Mouse (Mus musculus) cerebellum, postnatal 10 days (tissue): ENCODE results near the gene Dse.

Experiments used
- DNase-seq, 2 experiments: peaks; one replicate each; pipeline ENCODE4 v3.0.0; 2021; ENCODE audit warnings: mixed read lengths in 2 of 2

Gene Dse

GRCm38 (mm10) chr10:34198574-34198973, 8.9 kb downstream of the Dse start:
- no peak for DNase-seq

DNA sequence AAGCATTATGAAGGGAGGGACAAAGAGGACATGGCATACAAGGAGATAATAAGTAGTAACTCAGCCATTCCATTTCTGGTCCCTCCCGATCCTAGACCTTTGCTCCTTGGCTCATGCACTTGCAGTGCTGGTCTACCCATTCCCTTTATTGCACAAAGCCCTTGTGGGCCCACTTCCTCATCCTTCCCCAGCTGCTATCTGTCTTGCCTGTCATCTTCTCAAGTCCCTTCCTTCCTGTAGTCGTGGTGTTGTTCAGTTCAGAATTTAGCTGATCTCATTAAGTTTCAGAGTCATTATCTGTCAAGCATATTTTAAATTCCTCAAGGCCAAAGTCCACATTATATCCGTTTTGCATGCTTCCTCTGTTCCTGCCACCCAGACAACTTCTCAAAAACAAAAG, 9.5 kb downstream of the Dse start:
- DNase-seq = no peak

GRCm38 (mm10) chr10:34197269-34197668, 10.2 kb downstream of the Dse start:
- no peak for DNase-seq

GRCm38 (mm10) chr10:34194957-34195356, 12.6 kb downstream of the Dse start:
- no peak for DNase-seq

DNA sequence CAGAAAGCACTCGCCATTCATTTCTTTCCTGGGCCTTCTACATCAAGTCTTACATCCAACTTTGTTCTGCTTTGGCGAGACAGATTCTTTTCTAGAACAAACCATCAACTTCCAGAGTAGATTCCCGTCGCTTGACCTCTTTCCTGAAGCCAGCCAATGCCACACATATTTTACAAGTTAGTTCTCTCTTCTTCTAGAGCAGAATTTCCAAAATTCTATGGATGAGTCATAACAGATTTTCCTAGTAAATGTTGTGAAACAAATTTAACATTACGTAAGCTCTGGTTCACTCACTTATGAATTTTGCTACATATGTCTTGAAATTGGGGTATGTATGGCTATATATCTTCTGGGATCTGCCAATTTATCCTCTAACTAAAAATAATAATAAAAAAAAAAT, 13.0 kb downstream of the Dse start:
- no peak for DNase-seq

- DNase-seq = no peak
Observed at GRCm38 (mm10) chr10:34186571-34187260, 20.8 kb downstream of the Dse start.

- DNase-seq = no peak
Observed at GRCm38 (mm10) chr10:34185556-34185955, 22.0 kb downstream of the Dse start.

- DNase-seq = no peak
Observed at GRCm38 (mm10) chr10:34184956-34185355, 22.6 kb downstream of the Dse start.

- DNase-seq = peak; percentile 8 to 20
Observed at GRCm38 (mm10) chr10:34183731-34184130, 23.8 kb downstream of the Dse start.

DNA sequence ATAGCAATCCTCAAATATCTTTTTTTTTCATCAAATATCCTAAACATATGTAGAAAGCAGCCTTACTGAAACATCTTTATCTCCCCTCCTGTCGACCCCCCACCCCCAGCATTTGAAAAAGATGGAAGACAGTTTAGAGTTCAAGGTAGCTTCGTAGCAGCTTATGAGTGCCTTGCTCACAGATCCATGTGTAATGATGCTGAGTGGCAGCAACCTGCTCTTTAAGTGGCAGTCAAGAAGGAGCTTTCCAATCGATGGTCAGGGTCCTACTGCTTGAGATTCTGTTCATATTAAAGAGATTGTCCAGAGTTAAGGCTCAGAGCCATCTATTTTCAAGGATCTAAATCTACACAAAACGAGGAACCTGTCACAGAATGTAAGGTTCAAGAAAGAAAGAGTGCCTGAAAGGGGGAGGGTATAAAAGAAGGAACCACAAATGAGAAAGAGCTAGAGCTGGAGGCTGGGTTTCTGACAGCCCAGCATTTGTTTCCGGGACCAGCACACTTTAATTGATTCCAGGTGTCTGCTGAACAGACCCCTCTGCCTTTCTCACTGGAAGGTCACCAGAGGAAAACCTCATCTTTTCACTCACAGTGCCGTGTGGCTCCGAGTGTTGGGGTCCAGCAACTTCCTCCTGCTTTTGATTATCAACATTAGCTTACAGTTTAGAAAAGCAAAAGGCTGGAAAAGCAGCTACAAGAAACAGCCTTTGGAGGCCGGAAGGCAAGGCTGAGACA, 31.5 kb downstream of the Dse start:
- no peak for DNase-seq

- DNase-seq = no peak
Observed at GRCm38 (mm10) chr10:34172663-34173282, 34.7 kb downstream of the Dse start.

- DNase-seq = no peak
Observed at GRCm38 (mm10) chr10:34171660-34172059, 35.9 kb downstream of the Dse start.

- no peak for DNase-seq
Observed at GRCm38 (mm10) chr10:34171191-34171590, 36.3 kb downstream of the Dse start.

GRCm38 (mm10) chr10:34166971-34167370, 40.5 kb downstream of the Dse start:
- no peak for DNase-seq

GRCm38 (mm10) chr10:34155796-34156554, 51.5 kb downstream of the Dse start:
- no peak for DNase-seq

- peak; percentile 39 to 42 for DNase-seq
Observed at GRCm38 (mm10) chr10:34151827-34152226, 55.7 kb downstream of the Dse start.

DNA sequence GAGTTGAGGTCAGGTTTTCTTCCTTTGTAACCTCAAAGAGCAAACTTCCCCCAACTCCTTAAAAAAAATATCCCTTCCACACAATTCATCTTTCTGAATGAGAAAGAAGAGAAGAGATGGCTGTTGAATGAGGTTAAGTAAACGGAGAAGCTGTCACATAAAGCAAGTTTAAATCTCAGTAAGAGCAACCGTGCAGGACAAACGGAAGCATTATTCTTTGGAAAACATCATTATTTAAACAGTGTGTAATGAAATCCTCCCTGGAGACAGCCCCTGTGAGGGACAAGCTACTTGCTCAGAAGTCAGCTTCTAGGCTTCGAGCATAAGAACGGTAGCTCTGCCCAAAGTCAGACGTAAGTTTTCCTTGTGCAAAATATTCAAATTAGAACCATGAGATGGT, 57.1 kb downstream of the Dse start:
- no peak for DNase-seq

GRCm38 (mm10) chr10:34149772-34150171, 57.7 kb downstream of the Dse start:
- no peak for DNase-seq

DNA sequence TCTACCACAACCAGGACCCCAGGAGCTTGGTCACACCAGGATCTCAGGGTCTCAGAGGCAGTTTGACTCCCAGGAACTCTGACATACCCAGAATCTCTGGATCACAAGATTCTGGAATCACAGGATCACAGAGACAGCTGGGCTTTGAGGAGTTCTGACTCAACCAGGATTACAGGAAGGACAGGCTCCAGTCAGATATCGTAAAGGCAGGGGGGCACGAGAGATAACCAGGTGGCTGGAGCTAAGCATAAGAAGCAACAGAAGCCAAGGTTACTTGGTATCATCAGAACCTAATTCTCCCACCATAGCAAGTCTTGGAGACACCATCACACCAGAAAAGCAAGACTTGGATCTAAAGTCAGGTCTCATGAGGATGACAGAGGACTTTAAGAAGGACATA, 65.8 kb downstream of the Dse start:
- DNase-seq = no peak

GRCm38 (mm10) chr10:34139768-34140167, 67.7 kb downstream of the Dse start:
- no peak for DNase-seq

DNA sequence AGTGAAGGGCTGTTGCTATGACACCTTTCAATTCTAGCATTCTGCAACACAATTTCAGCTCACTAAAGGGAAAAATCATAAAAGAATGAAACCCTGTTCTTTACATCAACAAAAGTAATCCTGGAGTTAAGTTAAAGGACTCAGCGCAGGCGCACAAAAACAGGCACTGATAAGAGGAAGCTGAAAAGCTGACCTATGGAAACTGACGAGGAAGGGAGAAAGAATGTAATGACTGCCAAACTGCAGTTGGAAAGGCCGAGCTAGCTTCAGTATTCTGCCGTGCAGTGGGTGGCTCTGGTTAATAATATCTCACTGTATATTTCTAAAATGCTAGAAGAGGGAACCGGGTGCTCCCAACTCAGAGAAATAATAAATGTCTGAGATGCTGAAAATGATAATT, 69.5 kb downstream of the Dse start:
- DNase-seq = no peak

DNA sequence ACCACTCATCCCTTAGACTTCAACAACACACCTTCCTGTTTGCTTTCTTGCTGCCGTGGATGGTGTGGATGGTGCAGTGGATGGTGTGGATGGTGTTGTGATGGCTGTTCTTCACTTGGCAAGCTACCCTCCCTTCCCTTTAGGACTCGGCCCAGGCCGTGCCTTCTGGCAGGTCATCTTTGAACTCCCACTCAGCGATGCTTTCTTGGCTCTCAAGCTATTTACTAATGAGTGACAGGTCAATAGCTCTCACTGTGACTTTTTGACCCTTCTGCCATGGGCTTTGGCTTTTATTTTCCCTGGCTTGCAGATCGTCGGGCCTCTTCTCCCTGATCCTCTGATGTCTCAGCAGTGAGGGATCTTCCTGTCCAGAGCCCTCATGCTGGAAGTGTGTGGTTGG, 71.1 kb downstream of the Dse start:
- DNase-seq = peak; percentile 15 to 16

DNA sequence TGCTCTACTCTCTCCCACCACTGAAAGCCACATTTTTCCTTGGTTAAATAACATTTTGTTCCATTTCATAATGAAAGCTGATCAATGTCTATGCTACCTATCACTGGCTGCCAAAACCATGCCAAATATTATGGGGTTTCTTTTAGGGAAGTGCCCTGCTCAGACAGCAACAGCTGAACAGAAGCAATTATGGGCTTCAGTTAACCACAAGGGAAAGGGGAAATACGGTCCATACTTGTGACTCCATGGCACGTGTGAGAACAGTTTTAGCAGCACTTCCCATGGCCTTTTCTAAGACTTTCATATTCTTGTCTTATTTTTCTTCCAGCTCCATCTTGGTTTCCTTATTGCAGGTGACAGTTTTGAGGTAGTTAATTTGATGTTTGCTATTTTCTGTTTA, 76.2 kb downstream of the Dse start:
- DNase-seq = no peak
